Mouse (Mus musculus) bone marrow macrophage, adult 2 months (primary cell): ENCODE results near the gene Meis1. TPM values are rescaled to one million over a fixed set of nuclear protein-coding genes. Genes with fewer than 3 reads are reported as not detected.

Experiments
- H3K27ac ChIP-seq: 2 replicates; pipeline ENCODE4 v1.5.1; 2012; ENCODE audit warnings: low read depth, low read length; ENCODE audit not compliant: insufficient read depth
- H3K4me1 ChIP-seq: 2 replicates; pipeline ENCODE4 v1.6.1; 2012; ENCODE audit warnings: low read length; ENCODE audit not compliant: control insufficient read depth, insufficient read depth
- H3K4me3 ChIP-seq: 2 replicates; pipeline ENCODE4 v1.5.1; 2012; ENCODE audit warnings: mild to moderate bottlenecking, low read length, moderate library complexity; ENCODE audit not compliant: insufficient read depth
- CTCF ChIP-seq: IDR thresholded peaks from 2 replicates; pipeline ENCODE4 v1.5.1; 2012; ENCODE audit warnings: low read depth, mild to moderate bottlenecking, low read length, moderate library complexity
- POLR2A ChIP-seq: IDR thresholded peaks from 2 replicates; pipeline ENCODE4 v1.6.1; 2012; ENCODE audit warnings: mild to moderate bottlenecking, low read depth, low read length, borderline replicate concordance
- polyA plus RNA-seq: library from polyadenylated mRNA; stranded (reverse); fragments of >200 nt; gene quantifications from 2 replicates; pipeline ENCODE4 v1.2.4, GENCODE M21; 2012; ENCODE audit not compliant: missing spikeins, insufficient read depth, insufficient read length

The Meis1 gene
- polyA plus RNA-seq, 1 experiment = 2.8 TPM

DNA sequence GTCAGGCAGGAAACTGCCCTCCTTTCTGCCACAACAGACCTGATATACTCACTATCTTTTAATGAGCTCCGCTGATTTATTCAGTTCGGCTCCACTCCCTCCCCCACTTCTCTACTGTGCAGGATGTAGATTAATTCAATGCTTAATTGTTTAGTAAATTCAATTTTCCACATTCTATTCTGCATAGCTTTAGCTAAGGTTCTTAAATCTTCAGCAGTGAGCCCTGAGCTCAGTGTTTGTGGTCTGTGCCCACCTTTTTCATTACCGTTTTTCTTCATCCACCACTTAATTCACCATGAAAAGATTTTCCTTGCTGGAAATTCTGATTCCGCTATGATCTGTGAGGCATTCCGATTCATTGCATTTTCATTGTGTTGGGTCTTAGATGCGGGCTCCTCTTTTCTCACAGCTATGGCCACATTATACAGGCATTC lies 28.5 kb downstream of the Meis1 start:
- Histone ChIP-seq H3K4me3 (no peak overlapping the region), H3K27ac (no peak overlapping the region), H3K4me1 (no peaks in the 10 kb centered on the region)
- TF ChIP-seq CTCF = no peak
- no peak for TF ChIP-seq POLR2A

GRCm38 (mm10) chr11:18989669-18990243 lies 29.0 kb downstream of the Meis1 start:
- H3K4me1 ChIP-seq = no peaks in the 10 kb centered on the region
- TF ChIP-seq CTCF = no peak
- TF ChIP-seq POLR2A = no peak
- no peak overlapping the region for H3K4me3 ChIP-seq
- no peak overlapping the region for H3K27ac ChIP-seq

- no peaks in the 10 kb centered on the region for H3K4me1 ChIP-seq
- no peak overlapping the region for H3K4me3 ChIP-seq
- TF ChIP-seq CTCF (no peak), POLR2A (no peak)
- no peak overlapping the region for H3K27ac ChIP-seq
These were observed 30.0 kb downstream of the Meis1 start for GRCm38 (mm10) chr11:18988637-18989263.

GRCm38 (mm10) chr11:18983813-18984212 lies 35.0 kb downstream of the Meis1 start:
- Histone ChIP-seq H3K4me1 (no peaks in the 10 kb centered on the region), H3K27ac (no peak overlapping the region), H3K4me3 (no peak overlapping the region)
- TF ChIP-seq POLR2A (no peak), CTCF (no peak)

DNA sequence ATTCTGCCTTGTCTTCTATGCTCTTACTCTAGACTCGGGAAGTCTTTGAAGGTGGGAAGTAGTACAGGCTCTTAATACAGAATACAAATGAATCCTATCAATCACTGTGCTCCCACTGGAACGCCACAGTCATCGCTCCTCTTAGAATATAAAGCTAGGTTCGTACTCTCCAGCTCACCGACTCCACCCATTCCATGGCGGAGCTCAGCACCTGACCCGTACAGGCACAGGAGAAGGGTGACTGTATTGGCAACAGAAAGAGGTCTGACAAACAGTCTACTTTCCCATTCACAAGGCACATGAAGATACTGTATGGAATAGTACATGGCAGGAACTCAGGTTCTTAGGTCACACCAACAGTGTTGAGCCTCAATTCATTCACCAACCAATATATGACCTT lies 35.5 kb downstream of the Meis1 start:
- Histone ChIP-seq H3K27ac (no peak overlapping the region), H3K4me3 (no peak overlapping the region), H3K4me1 (no peaks in the 10 kb centered on the region)
- TF ChIP-seq CTCF (no peak), POLR2A (no peak)

- Histone ChIP-seq H3K27ac (no peak overlapping the region), H3K4me1 (no peaks in the 10 kb centered on the region), H3K4me3 (no peak overlapping the region)
- TF ChIP-seq POLR2A (no peak), CTCF (no peak)
These were observed 36.5 kb downstream of the Meis1 start for GRCm38 (mm10) chr11:18982331-18982730.

DNA sequence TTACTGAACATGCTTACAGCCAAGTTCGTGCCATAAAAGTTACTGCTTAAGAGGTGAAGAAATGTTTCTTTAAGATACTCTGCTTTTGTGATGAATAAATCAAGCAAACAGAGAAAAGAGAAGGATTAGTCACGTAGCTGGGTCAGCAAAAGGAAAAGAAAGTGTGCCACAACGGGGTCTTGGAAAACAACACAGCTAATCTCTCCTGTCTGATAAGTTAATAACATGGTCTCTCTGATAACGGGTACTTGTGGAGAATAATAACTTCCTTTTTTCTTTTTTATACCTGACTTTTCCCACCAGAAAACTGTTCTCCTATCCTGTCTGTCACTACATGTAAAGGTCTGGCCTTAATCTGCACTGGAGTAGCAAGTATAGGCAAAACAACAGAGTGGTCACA lies 37.4 kb downstream of the Meis1 start:
- H3K4me3 ChIP-seq = no peak overlapping the region
- TF ChIP-seq POLR2A (no peak), CTCF (no peak)
- H3K27ac ChIP-seq = no peak overlapping the region
- no peaks in the 10 kb centered on the region for H3K4me1 ChIP-seq

GRCm38 (mm10) chr11:18980615-18981014 lies 38.2 kb downstream of the Meis1 start:
- no peak for TF ChIP-seq POLR2A
- TF ChIP-seq CTCF = no peak
- Histone ChIP-seq H3K4me1 (no peaks in the 10 kb centered on the region), H3K27ac (no peak overlapping the region), H3K4me3 (no peak overlapping the region)

DNA sequence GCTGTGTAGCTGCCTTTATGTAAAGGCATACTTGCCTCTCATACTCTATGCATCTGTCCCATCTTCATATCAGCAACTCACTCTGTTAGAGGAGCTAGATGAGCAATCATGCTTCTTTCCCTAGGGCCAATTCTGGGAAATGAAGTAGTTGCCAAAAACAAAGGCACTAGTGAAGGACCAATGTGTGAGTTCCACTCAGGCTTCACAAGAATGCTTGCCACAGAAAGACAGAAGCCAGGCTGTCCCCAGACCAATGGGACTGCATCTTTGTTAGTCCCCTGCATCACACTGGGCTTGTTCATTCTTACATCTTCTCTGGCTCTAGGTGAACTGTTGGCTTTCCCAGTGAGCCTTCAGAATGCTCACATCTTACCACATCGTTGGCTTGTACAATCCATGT lies 43.7 kb downstream of the Meis1 start:
- peaks cover 4% of the 10 kb centered on the region for H3K4me1 ChIP-seq
- H3K4me3 ChIP-seq = no peak overlapping the region
- no peak overlapping the region for H3K27ac ChIP-seq
- TF ChIP-seq CTCF = no peak
- TF ChIP-seq POLR2A = no peak

GRCm38 (mm10) chr11:18973808-18974207 lies 45.0 kb downstream of the Meis1 start:
- Histone ChIP-seq H3K4me3 (no peak overlapping the region), H3K27ac (no peak overlapping the region), H3K4me1 (peaks cover 5% of the 10 kb centered on the region)
- TF ChIP-seq CTCF (no peak), POLR2A (no peak)
